Mouse (Mus musculus) heart, embryonic 12.5 days (tissue): ENCODE measurements around the gene Pdxk. TPM values are rescaled to one million over a fixed set of nuclear protein-coding genes. Genes with fewer than 3 reads are reported as not detected.

Experiments used
- ATAC-seq: fragments of 200-750 bp; cut with Nextera tagmentation; 2 replicates; pipeline ENCODE4 v1.8.0; 2017; ENCODE audit warnings: moderate TSS enrichment, moderate library complexity; ENCODE audit not compliant: insufficient number of reproducible peaks, low FRiP score
- H3K27ac ChIP-seq: fragments of 300-500 bp; sonication (generic); 2 replicates; pipeline ENCODE4 v1.5.1; 2016; ENCODE audit warnings: mild to moderate bottlenecking, moderate library complexity; ENCODE audit not compliant: poor library complexity, severe bottlenecking
- H3K27me3 ChIP-seq: fragments of 300-500 bp; sonication (generic); replicated peaks from 2 replicates; pipeline ENCODE4 v1.6.1; 2016; ENCODE audit warnings: mild to moderate bottlenecking, moderate library complexity
- H3K36me3 ChIP-seq: fragments of 300-500 bp; sonication (generic); 2 replicates; pipeline ENCODE4 v1.6.1; 2016; ENCODE audit warnings: mild to moderate bottlenecking, moderate library complexity
- H3K4me1 ChIP-seq: fragments of 300-500 bp; sonication (generic); replicated peaks from 2 replicates; pipeline ENCODE4 v1.6.1; 2016; ENCODE audit warnings: mild to moderate bottlenecking
- H3K4me2 ChIP-seq: fragments of 300-500 bp; sonication (generic); 2 replicates; pipeline ENCODE4 v1.6.1; 2016; ENCODE audit warnings: mild to moderate bottlenecking, moderate library complexity
- H3K4me3 ChIP-seq: fragments of 300-500 bp; sonication (generic); 2 replicates; pipeline ENCODE4 v1.5.1; 2016; ENCODE audit warnings: mild to moderate bottlenecking
- H3K9ac ChIP-seq: fragments of 300-500 bp; sonication (generic); 2 replicates; pipeline ENCODE4 v1.6.1; 2016; ENCODE audit warnings: mild to moderate bottlenecking, moderate library complexity
- H3K9me3 ChIP-seq: fragments of 300-500 bp; sonication (generic); replicated peaks from 2 replicates; pipeline ENCODE4 v1.6.1; 2016; ENCODE audit warnings: mild to moderate bottlenecking, moderate library complexity
- WGBS: fragments of 180-500 bp; shearing (Covaris S2); methylation state at CpG from one replicate; pipeline ENCODE4 v1.1.7; 2016; 5-methylcytosine and 5-hydroxymethylcytosine counted together
- polyA plus RNA-seq: library from polyadenylated mRNA; unstranded; fragments of >200 nt; fragmentation: Nextera tagmentation; extraction: Ambion mirVana; gene quantifications from 2 replicates; pipeline ENCODE4 v1.2.1, GENCODE M21; 2016

Pdxk gene
- polyA plus RNA-seq, 1 experiment from 2014 or later: 5.5 TPM

DNA sequence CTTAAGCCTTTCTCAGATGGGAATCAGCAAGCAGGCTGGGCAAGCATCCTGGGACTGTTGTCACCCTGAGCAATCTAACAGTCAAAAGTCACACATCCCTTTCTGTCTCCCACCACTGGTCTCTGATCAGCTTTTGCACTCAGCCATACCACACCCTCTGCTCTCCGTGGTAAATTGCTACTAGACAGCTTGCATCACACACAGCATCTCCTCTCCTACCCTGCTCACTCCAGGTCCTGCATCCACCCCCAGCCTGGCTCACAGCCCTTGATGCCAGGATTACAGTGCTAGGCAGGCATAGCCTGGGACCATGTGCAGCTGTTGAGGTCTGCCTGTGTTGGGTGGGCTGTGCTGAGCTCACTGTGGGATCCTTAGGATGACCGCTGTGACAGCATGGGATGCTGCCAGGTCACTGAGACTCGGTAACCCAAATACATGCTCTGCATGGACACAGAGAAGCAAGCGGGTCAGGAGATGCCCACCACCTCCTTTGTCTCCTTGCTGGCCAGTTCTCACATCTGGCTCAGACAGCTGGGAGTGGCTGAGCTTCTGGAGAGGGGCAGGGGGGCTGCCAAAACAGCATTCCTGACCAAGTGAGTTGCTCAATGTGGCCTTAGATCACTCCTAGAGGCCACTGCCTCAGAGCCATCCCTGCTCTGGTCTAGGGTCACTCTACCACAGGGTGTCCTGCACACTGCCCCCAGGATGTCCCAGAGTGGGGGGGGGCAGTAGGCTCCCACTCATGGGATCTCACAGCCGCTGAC is 6.2 kb downstream of the Pdxk start:
- peaks cover 27% of the 10 kb centered on the region for H3K4me1 ChIP-seq
- H3K27me3 ChIP-seq: 0 out of 2 replicates have a peak, but pooled peaks cover 4% of the 10 kb centered on the region
- no peak overlapping the region for H3K9ac ChIP-seq
- 69% methylated on average over 5 of the region's 5 CpGs for WGBS
- H3K27ac ChIP-seq: no peak overlapping the region
- no peak overlapping the region for H3K4me2 ChIP-seq
- H3K36me3 ChIP-seq: no peaks in the 10 kb centered on the region
- no peaks in the 10 kb centered on the region for H3K9me3 ChIP-seq
- H3K4me3 ChIP-seq: no peak overlapping the region
- ATAC-seq: no peak

- H3K4me2 ChIP-seq: peak overlapping the region; percentile 37; the same call in 1 of the 2 replicates
- no peak overlapping the region for H3K4me3 ChIP-seq
- no peaks in the 10 kb centered on the region for H3K9me3 ChIP-seq
- H3K9ac ChIP-seq: no peak overlapping the region
- no peaks in the 10 kb centered on the region for H3K36me3 ChIP-seq
- peaks cover 26% of the 10 kb centered on the region for H3K4me1 ChIP-seq
- 0 out of 2 replicates have a peak, but pooled peaks cover 4% of the 10 kb centered on the region for H3K27me3 ChIP-seq
- H3K27ac ChIP-seq: no peak overlapping the region
- peak; percentile 37; the same call in 1 of the 2 replicates for ATAC-seq
- 32% methylated on average over 10 of the region's 10 CpGs for WGBS
Observed at GRCm38 (mm10) chr10:78457495-78458347, 7.1 kb downstream of the Pdxk start.

DNA sequence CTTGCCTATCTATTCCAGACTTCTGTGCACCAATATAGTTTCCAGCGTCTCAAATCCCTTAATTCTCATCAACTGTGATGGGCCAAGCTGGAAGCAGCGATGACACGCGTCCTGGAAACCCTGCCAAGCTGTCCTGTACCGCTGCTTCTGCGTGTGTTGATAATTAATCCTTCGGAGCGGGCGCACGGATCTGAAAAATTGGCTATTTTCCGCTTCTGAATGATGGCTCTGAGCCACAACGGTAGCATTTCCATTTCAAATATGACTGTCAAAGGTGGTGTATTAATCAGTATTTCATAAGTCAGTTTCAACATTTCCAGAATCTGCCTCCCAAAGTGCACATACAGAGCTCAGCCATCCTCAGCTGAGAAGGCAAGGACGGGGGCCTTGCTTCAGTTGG is 8.1 kb downstream of the Pdxk start:
- Histone ChIP-seq H3K9ac (no peak overlapping the region), H3K4me3 (no peak overlapping the region)
- 92% methylated on average over 13 of the region's 13 CpGs for WGBS

GRCm38 (mm10) chr10:78452641-78453040 is 12.1 kb downstream of the Pdxk start:
- Histone ChIP-seq H3K4me1 (peaks cover 11% of the 10 kb centered on the region), H3K9me3 (no peaks in the 10 kb centered on the region), H3K4me3 (no peak overlapping the region), H3K36me3 (peaks cover 19% of the 10 kb centered on the region), H3K27me3 (no peaks in the 10 kb centered on the region), H3K27ac (no peak overlapping the region), H3K4me2 (no peak overlapping the region), H3K9ac (peak overlapping the region; percentile 15; the same call in 1 of the 2 replicates)
- 53% methylated on average over 4 of the region's 4 CpGs for WGBS
- ATAC-seq: no peak

More for the DNA sequence above, 8.1 kb downstream of the Pdxk start:
- Histone ChIP-seq H3K36me3 (no peaks in the 10 kb centered on the region), H3K27ac (no peak overlapping the region), H3K4me1 (peaks cover 30% of the 10 kb centered on the region), H3K4me2 (no peak overlapping the region), H3K27me3 (no peaks in the 10 kb centered on the region), H3K9me3 (no peaks in the 10 kb centered on the region)
- no peak for ATAC-seq

DNA sequence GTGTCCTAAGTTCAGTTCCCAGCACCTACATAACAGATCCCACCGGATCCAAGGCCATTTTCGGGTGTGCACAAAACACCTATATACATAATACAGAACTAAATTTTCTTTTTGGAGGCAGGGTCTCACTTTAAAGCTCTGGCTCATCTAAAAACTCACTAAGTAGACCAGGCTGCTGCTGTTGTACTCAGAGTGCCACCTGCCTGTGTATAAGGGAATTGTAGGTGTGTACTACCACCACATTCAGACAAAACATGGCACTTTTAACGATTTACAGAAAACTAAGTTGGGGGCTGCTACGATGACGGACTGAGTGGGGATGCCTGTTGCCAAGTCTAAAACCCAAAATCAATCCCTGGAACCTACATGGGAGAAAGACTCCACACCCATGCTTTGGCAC is 14.0 kb downstream of the Pdxk start:
- 88% methylated on average over 5 of the region's 5 CpGs for WGBS
- Histone ChIP-seq H3K9ac (no peak overlapping the region), H3K36me3 (peaks cover 30% of the 10 kb centered on the region), H3K4me1 (peaks cover 9% of the 10 kb centered on the region), H3K9me3 (no peaks in the 10 kb centered on the region), H3K27me3 (no peaks in the 10 kb centered on the region), H3K4me3 (no peak overlapping the region), H3K4me2 (no peak overlapping the region), H3K27ac (no peak overlapping the region)
- no peak for ATAC-seq

DNA sequence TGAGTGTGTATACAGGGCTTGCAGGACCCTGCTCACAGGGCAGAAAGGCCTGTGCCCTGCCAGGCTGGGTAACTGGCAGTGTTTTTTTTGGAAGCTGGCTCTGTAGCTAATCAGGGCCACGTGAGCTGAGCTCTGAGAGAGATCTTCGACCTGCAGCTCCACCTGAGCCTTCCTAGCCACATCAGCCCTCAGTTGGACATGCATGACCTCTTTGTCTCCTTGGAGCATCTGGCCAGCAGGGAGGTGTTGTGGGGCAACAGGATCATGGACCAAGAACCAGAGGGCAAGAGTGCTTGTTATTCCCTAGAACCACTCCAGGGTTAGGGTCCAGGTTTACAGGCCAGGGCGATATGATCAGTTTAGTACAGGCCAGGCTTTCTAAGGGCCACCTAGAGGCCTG is 17.4 kb downstream of the Pdxk start:
- Histone ChIP-seq H3K9me3 (no peaks in the 10 kb centered on the region), H3K36me3 (peaks cover 56% of the 10 kb centered on the region), H3K9ac (no peak overlapping the region), H3K4me2 (no peak overlapping the region), H3K27me3 (no peaks in the 10 kb centered on the region), H3K4me1 (peaks cover under 1% of the 10 kb centered on the region), H3K27ac (no peak overlapping the region), H3K4me3 (no peak overlapping the region)
- ATAC-seq: no peak
- WGBS: 76% methylated on average over 3 of the region's 3 CpGs

GRCm38 (mm10) chr10:78446195-78446594 is 18.6 kb downstream of the Pdxk start:
- peaks cover 62% of the 10 kb centered on the region for H3K36me3 ChIP-seq
- no peak overlapping the region for H3K4me3 ChIP-seq
- no peaks in the 10 kb centered on the region for H3K9me3 ChIP-seq
- ATAC-seq: no peak
- H3K4me2 ChIP-seq: no peak overlapping the region
- H3K4me1 ChIP-seq: no peaks in the 10 kb centered on the region
- WGBS: 76% methylated on average over 3 of the region's 3 CpGs
- no peak overlapping the region for H3K27ac ChIP-seq
- H3K27me3 ChIP-seq: no peaks in the 10 kb centered on the region
- no peak overlapping the region for H3K9ac ChIP-seq

DNA sequence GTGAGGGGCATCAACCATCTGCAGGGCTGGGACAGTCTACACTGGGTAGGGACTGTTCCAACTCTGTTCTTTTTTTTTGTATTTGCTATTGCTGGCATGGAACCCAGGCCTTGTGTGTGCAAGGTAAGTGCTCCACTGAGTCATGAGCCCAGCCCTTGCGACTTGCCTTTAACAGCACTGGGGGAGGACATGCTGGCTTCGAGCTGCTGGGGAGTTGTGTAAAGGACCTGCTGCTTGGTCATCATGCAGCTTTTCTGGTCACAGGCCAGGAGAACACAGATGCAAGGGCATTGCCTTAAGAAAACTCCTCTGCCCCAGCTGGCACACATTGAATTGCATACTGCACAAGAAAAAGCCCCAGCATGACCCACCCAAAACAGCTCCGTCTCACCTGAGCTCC is 22.5 kb downstream of the Pdxk start:
- Histone ChIP-seq H3K4me3 (no peak overlapping the region), H3K9me3 (no peaks in the 10 kb centered on the region), H3K27ac (no peak overlapping the region), H3K27me3 (no peaks in the 10 kb centered on the region), H3K4me1 (no peaks in the 10 kb centered on the region), H3K4me2 (no peak overlapping the region), H3K9ac (no peak overlapping the region), H3K36me3 (peaks cover 49% of the 10 kb centered on the region)
- ATAC-seq: no peak
- WGBS: 89% methylated on average over 3 of the region's 3 CpGs

DNA sequence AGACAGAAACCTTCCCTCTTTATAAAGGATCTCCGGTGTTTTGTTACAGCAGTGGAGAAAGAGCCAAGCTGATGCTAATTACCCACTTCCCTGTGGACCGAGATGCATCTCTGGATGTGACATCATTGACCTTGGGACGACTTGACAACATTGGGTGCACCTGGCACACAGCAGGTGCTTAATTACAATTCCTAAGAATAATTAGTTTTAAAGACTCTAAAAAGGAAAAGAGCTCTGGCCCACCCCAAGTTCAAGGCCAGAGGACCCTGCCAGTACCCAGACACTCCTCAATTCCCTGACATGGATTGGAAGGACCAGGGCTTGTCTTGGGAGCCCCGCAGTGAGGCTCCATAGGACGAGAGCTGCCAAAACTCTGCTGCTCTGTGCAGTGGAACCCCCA is 23.2 kb downstream of the Pdxk start:
- WGBS: 80% methylated on average over 5 of the region's 5 CpGs
- Histone ChIP-seq H3K4me1 (no peaks in the 10 kb centered on the region), H3K36me3 (peaks cover 42% of the 10 kb centered on the region), H3K4me3 (no peak overlapping the region), H3K9ac (no peak overlapping the region), H3K27ac (no peak overlapping the region), H3K9me3 (no peaks in the 10 kb centered on the region), H3K27me3 (no peaks in the 10 kb centered on the region), H3K4me2 (no peak overlapping the region)
- ATAC-seq: no peak

DNA sequence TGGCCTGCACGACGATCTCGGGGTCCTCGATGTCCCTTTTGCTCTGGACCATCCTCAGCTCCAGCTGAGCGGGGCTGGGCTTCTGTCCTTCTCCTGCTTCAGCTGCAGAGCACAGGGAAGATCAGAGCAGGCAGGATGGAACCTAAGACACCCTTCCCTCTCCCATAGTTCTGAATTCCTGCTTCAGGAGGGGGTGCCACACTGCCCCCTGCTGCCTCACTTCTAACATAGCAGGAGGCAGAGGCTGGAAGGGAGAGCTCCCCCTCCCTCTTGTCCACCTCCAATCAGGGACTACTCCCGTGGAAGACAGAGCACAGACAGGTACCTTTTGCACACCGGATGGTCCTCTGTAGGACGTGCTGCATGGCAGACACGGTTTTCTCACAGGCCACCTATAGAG is 24.0 kb downstream of the Pdxk start:
- H3K4me3 ChIP-seq: no peak overlapping the region
- no peaks in the 10 kb centered on the region for H3K9me3 ChIP-seq
- H3K27me3 ChIP-seq: no peaks in the 10 kb centered on the region
- no peak overlapping the region for H3K27ac ChIP-seq
- H3K4me2 ChIP-seq: no peak overlapping the region
- 62% methylated on average over 9 of the region's 9 CpGs for WGBS
- H3K36me3 ChIP-seq: peaks cover 38% of the 10 kb centered on the region
- no peaks in the 10 kb centered on the region for H3K4me1 ChIP-seq
- ATAC-seq: no peak
- no peak overlapping the region for H3K9ac ChIP-seq

- H3K4me2 ChIP-seq: no peak overlapping the region
- ATAC-seq: no peak
- 85% methylated on average over 7 of the region's 7 CpGs for WGBS
- no peaks in the 10 kb centered on the region for H3K4me1 ChIP-seq
- H3K9ac ChIP-seq: no peak overlapping the region
- peaks cover 33% of the 10 kb centered on the region for H3K36me3 ChIP-seq
- H3K27ac ChIP-seq: no peak overlapping the region
- H3K27me3 ChIP-seq: no peaks in the 10 kb centered on the region
- H3K9me3 ChIP-seq: no peaks in the 10 kb centered on the region
- H3K4me3 ChIP-seq: no peak overlapping the region
Observed at GRCm38 (mm10) chr10:78439990-78440389, 24.8 kb downstream of the Pdxk start.
